Mouse (Mus musculus) natural killer cell, adult 2 months (primary cell): ENCODE results near the gene Tcn2.
"Not testable (repeated sequence)": the region's sequence is repeated elsewhere in the genome, so short reads cannot be mapped to it uniquely, and the experiment has no call there.

Source experiments
- DNase-seq, 2 experiments: peaks; one replicate each; pipeline ENCODE4 v3.0.0; 2022; ENCODE audit warnings: low spot score in 2 of 2

Gene Tcn2

GRCm38 (mm10) chr11:3930019-3930418 lies 1.9 kb downstream of the Tcn2 start:
- no peak for DNase-seq

DNA sequence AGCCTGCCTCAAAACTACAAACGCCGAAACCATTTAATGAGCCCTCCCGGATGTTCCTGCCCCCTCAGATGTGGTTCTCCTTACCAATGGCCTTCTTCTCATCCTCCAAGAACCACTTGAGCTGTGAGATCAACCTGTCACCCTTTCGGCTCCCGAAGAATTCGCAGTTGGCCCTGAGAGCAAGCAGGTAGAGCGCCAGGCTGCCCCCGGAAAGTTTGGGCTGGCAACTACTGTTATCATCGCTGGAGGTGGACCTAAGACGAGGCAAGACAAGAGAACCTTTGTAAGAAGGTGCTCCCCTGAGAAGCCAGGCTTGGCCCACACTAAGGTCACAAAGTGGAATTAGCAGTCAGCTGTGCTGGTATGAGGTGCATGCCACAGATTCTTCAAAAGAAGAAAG lies 6.0 kb downstream of the Tcn2 start:
- DNase-seq, result no peak

DNA sequence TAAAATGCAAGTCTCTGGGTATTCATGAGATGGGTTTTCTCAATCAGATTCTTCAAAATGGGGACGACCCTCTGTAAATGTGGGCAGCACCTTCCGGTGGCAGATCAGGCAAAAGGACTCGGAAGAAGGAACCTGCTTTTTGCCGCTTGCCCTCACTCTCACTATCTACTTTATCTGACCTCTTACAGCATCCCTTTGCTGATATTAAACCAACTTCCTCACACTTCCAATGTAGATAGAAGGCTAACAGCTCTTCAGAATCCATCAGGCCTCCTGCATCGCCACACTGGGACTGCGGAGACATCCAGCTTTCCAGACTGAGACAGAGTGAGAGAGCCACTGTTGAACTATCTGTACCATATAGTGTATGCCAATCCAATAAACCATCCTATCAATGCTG lies 9.2 kb downstream of the Tcn2 start:
- no peak for DNase-seq

DNA sequence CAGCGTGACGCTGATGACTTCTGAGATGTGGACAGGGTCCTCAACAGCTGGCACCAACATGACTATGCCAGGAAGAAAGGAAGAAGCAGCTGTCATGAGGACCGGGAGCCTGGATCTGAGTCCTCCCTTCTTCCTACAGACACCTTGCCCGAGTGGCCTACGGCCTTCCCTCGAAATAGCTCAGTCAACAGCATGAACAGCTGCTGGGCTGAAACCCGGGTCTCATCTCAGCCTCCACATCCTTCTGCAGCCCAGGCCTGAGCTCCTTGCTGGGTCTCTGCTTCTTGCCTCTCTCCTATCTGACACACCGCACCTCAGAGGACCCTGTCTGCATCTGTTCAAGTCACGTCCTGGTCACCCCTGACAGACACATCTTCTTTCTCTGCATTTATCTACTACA lies 9.8 kb downstream of the Tcn2 start:
- no peak for DNase-seq

- peak; percentile 26 to 50 for DNase-seq
Measured at GRCm38 (mm10) chr11:3921281-3921850, 10.6 kb downstream of the Tcn2 start.

GRCm38 (mm10) chr11:3920476-3920875 lies 11.5 kb downstream of the Tcn2 start:
- no peak for DNase-seq

DNA sequence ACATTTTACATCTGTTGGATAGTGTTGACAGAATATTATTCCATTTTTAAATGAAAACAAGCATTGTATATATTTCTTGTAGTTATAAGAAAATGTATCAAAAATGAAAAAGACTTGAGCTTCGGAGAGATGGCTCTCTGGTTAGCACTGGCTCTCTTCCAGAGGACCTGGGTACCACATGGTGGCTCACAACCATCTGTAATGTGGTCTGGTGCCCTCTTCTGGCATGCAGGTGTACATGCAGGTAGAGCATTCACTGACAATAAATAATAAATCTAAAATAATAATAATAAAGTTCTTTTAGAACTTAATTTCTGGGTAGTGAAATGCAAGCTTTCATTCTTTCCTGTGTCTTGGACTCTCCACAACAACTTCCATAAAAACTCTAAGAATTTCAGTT lies 13.2 kb downstream of the Tcn2 start:
- DNase-seq, result peak in 1 of 2 experiments; percentile 25

DNA sequence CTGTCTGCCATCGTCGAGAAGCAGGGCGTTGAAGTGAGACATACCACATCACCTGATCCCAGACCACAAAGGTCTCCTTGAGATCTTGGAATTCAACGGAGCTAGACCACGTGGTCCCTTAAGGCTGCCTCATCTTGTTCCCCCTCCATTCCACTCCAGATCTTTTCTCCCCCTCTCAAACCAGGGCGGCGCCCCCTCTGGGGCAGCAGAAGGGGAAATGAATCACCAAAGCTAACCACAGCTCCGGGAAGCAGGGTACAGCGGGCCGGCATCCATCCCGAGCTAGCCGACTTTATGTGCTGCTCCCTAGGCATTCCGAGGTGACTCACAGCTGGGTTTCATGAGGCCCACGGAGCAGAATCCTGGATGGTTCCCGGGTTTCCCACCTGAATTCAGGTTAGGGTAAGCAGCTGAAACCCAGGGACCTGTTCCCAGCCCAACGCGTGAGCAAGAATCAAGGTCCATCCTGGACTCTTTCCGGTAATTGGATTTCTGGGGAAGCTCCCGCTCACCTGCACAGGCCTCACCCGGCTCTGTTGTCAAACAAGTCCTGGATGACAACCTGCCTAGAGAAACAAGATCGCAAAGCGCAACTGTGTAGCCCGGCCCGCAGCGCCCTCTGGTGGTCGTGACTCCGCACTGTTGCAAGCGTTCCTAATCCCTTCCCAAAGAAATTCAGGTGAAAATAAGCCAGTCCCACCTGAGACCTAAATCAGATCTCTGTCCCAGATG lies 17.7 kb downstream of the Tcn2 start, which contains the start of gene Slc35e4:
Slc35e4 (minus strand) TSS at position 556 of the 732 bp plus-strand sequence.
- DNase-seq, result peak; percentile 64 to 77

GRCm38 (mm10) chr11:3913316-3914108 lies 18.4 kb downstream of the Tcn2 start:
- peak; percentile 55 to 66 for DNase-seq

- DNase-seq, result peak in 1 of 2 experiments; percentile 26
Measured at GRCm38 (mm10) chr11:3912875-3913271, 19.1 kb downstream of the Tcn2 start.

DNA sequence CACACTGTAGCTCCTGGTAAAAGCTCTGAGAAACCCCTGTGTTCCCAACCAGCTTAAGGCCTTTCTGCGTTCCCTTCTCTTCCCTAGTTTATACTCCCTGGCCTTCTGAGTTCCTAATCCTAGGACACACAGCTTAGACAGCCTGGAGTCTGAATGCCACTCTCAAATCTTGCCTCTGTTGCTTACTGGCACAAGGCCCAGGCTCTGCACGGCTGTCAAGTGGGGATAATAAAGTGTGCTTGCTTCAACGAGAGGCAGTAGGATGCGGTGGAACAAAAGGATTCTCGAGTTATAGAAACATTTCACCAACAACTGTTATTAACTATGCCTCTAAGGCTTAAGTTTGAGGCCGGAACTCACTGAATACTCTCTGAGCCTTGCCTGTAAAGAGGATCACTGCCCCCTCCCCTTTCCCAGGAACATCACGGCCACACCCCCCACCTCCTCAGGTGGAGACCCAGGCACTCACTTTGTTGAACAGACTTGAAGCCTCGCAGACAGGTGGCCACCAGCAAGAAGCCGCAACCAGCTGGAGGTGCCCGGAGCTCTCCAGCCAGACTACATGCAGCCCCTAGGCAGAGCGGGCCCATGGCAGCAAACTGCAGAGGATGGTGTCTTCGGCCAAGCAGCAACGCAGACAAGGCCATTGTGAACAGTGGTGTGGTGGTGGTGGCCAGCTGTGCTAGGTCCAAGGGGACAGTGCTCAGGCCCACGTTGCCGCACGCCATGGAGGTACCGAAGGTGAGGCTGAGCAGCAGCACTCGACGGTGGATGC lies 19.7 kb downstream of the Tcn2 start:
- DNase-seq, result no peak

- not testable (repeated sequence) for DNase-seq
Measured at GRCm38 (mm10) chr11:3911440-3911839, 20.5 kb downstream of the Tcn2 start.

- no peak for DNase-seq
Measured at GRCm38 (mm10) chr11:3910513-3911310, 21.2 kb downstream of the Tcn2 start.

GRCm38 (mm10) chr11:3909236-3909635 lies 22.7 kb downstream of the Tcn2 start:
- DNase-seq, result no peak

DNA sequence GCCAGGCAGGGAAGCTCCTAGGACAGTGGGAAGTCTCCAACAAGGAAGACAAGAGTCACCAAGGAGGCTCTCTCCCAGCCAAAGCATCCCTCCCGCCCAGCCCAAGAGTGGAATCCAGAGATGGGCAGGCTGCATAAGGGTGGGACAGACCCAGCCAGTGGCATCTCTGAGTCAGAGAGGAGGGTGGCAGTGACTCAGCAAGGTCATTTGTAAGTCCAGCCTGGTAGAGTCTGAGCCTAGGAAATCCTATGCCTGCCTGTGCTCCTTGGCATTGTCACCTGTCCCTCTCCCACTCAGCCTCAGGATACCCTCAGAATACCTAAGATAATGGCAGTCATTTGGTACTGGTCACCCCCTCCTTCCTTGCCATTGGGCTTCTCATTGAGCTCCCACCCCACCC lies 26.5 kb downstream of the Tcn2 start:
- no peak for DNase-seq

GRCm38 (mm10) chr11:3904673-3905072 lies 27.3 kb downstream of the Tcn2 start:
- no peak for DNase-seq

DNA sequence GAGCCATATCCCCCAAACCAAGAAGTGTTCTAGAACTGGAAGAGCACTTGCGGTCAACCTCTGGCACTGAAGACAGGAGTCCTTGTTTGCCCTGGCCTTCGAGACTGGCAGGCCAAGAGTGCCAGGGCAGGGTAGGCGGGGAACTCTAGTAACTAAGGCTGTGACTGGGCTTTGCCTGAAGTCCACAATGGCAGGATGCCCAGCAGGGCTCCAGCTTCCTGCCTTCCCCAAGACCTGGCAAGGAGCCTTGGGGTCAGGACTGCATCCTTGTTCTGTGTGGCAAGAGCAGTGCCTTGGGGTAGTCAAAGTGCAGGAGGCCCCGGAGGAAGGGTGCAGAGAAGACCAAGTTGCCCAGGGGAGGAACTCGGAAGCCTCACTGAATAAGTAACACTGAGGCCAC lies 28.9 kb downstream of the Tcn2 start:
- no peak for DNase-seq

DNA sequence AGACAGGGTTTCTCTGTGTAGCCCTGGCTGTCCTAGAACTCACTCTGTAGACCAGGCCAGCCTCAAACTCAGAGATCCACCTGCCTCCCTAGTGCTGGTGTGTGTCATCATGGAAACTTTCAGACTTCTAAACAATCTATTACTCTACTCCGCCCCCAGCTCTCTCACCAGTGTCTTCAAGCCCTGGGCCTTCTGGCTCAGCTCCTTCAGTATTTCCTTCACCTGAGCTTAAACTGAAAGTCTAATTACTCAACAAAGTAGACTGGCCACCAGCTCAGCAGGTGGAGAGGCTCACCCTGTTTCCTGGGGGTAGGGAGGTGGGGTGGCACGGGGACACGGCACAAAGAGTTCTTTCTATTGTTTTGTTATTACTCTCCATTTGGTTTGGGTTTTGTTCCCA lies 29.4 kb downstream of the Tcn2 start:
- no peak for DNase-seq

- DNase-seq, result no peak
Measured at GRCm38 (mm10) chr11:3900296-3900695, 31.7 kb downstream of the Tcn2 start.

GRCm38 (mm10) chr11:3895933-3896332 lies 36.0 kb downstream of the Tcn2 start:
- DNase-seq, result no peak

GRCm38 (mm10) chr11:3895458-3895857 lies 36.5 kb downstream of the Tcn2 start:
- DNase-seq, result no peak
